Mouse (Mus musculus) splenic B cell, adult 2 months (primary cell): Measurements from ENCODE around the gene Myo1d.
A peak's percentile ranks its signal among the peaks of the same experiment; 100 is the strongest.

Experiments
- DNase-seq: peaks from one replicate; pipeline ENCODE4 v3.0.0-alpha.2; 2011; ENCODE audit warnings: low read depth, low spot score
- H3K27me3 ChIP-seq: 2 replicates; pipeline ENCODE4 v1.6.1; 2012; ENCODE audit warnings: mild to moderate bottlenecking, low read length, moderate library complexity, mixed read lengths; ENCODE audit not compliant: control insufficient read depth, poor library complexity, insufficient read depth, severe bottlenecking
- H3K36me3 ChIP-seq: 2 replicates; pipeline ENCODE4 v1.6.1; 2012; ENCODE audit warnings: mild to moderate bottlenecking, low read length, moderate library complexity, mixed read lengths; ENCODE audit not compliant: control insufficient read depth, poor library complexity, insufficient read depth, severe bottlenecking

Myo1d gene

DNA sequence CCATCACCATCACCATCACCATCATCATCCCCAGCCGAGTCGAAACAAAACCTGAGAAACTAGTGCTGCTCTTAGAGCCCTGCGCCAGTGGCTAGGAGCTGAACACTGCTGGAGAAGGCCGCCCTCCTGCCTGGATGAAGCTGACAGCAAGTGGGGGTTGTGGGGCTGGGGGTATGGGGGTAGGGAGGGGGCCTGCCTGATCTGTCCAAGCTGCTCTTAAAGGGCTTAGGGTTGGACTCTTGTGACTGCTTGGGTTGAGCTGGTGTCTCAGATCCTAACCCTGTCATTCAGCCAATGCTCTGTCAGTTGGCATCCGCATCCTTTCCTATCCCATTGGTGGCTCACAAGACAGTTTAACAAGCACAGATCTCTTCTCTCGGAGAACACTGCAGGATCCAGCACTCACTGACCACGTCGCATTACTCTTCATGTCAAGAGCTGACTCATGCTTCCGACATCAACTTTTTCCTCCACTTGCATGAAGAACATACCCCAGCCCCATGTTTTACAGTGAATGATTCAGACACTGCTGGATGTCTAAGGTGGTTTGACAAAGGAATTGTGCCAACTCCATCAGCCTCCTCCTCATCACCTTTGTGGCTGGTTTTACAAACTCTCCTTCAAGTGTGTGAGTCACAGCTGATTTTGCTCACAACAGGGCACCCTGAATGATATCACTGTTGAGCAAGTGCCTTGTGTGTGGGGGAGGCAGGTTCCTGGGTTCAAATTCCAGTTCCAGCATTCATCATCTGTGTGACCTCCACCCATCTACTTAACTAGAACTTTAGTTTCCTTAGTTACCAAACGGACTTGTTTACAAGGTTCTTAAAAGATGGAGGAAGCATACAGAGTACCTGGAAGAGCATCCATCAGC lies 150.6 kb downstream of the Myo1d start:
- H3K27me3 ChIP-seq: no peaks in the 10 kb centered on the region
- no peak for DNase-seq
- no peaks in the 10 kb centered on the region for H3K36me3 ChIP-seq

- no peaks in the 10 kb centered on the region for H3K27me3 ChIP-seq
- no peak for DNase-seq
- no peaks in the 10 kb centered on the region for H3K36me3 ChIP-seq
Measured at GRCm38 (mm10) chr11:80628581-80628980, 151.2 kb downstream of the Myo1d start.

- Histone ChIP-seq H3K27me3 (no peaks in the 10 kb centered on the region), H3K36me3 (no peaks in the 10 kb centered on the region)
- no peak for DNase-seq
Measured at GRCm38 (mm10) chr11:80623038-80623380, 156.8 kb downstream of the Myo1d start.

DNA sequence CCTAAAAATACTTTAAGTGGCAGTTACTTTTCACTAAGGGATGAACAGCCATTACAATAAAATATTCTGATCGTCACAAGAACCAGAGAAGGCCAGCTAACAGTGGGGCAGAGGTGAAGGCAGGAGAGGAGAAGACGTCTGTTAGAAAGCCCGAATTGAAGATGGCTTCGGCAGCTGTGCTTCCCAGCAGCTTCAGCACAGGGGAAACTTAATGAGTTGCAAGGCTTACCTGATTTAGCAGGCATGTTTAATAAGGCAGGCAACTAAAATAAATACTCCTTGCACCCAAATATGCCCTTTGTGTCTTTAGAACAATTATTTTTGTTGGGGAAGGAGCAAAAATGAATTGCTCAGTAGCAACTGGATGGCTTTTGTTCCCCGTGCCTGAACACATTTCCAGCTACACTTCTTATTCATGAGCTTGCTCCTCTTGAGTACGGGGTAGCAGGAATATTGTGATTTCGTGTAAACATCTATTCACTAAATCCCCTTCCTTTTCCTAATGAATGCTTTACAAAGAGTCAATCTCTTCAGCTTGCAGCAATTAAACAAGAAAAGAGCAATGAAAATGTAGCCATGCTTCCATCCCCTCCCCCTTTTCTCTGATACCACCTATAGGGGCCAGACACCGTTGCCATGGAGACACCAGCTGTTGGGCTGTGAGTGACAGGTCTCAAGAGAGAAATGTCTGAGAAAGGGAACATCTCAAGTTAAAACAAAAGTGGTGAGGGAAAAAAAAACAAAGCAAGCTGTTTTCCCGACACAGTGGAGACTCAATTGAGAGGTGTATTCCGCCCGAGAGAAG lies 157.4 kb downstream of the Myo1d start:
- DNase-seq: no peak
- no peaks in the 10 kb centered on the region for H3K27me3 ChIP-seq
- H3K36me3 ChIP-seq: no peaks in the 10 kb centered on the region

GRCm38 (mm10) chr11:80614949-80615725 lies 164.7 kb downstream of the Myo1d start:
- no peak for DNase-seq
- Histone ChIP-seq H3K27me3 (no peaks in the 10 kb centered on the region), H3K36me3 (no peaks in the 10 kb centered on the region)

DNA sequence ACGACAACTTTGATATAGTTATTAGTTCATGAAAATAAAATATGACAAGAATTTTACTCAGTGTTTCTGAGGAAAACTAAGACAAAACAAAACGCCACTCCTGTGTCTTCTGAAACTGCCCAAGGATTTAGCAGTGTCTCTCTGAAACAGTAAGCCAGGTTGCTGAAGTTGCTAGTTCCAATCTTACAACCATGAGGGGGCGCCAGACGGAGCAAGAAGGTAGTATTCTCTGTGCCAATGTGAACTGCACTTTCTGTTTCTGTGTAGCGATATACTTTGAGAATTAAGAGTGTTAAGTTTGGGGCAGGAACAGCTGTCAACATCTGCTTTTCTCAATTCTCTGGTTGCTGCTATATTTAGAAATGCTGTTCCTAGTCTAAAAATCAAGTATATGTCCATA lies 165.4 kb downstream of the Myo1d start:
- Histone ChIP-seq H3K36me3 (no peaks in the 10 kb centered on the region), H3K27me3 (no peaks in the 10 kb centered on the region)
- peak; percentile 77 for DNase-seq

- peak; percentile 9 for DNase-seq
- Histone ChIP-seq H3K27me3 (no peaks in the 10 kb centered on the region), H3K36me3 (no peaks in the 10 kb centered on the region)
Measured at GRCm38 (mm10) chr11:80613534-80613933, 166.3 kb downstream of the Myo1d start.

DNA sequence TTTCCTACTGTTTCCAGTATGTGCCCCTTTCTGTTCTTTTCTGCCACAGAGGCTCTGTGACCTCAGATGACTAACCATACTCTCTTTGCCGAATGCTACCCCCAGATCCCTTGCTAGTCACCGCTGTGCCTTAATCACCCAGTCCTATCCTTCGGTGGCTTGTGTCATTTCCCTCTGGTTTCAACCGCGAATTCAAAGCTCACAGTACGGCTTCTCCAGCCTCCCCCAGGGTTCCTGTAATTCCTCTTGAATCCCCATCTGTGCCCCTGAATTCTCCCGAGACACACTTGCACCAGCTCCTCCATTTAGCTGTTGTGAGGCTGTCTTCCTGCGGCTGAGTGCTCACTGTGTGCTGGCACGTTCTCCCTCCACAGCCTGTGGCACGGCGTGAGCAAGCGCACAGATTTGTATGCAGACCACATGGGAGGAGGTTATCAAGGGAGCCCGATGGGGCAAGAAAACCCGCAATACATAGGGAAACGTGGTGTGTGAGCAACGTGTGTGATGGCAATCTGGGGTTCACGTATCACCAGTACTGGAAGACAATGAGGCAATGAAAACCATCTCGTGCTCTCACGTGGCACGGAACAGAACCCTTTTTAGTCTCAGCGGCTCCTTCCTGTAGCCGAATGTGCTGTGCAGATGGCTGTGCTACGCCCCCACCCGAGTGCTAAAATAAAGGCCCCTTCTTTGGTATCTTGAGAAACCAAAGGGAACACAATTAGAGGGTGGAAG lies 177.0 kb downstream of the Myo1d start:
- DNase-seq: peak; percentile 74
- Histone ChIP-seq H3K36me3 (no peaks in the 10 kb centered on the region), H3K27me3 (no peaks in the 10 kb centered on the region; the same call in 1 of the 2 replicates)

GRCm38 (mm10) chr11:80602041-80602458 lies 177.8 kb downstream of the Myo1d start:
- H3K36me3 ChIP-seq: no peaks in the 10 kb centered on the region
- no peaks in the 10 kb centered on the region; the same call in 1 of the 2 replicates for H3K27me3 ChIP-seq
- peak; percentile 60 for DNase-seq

DNA sequence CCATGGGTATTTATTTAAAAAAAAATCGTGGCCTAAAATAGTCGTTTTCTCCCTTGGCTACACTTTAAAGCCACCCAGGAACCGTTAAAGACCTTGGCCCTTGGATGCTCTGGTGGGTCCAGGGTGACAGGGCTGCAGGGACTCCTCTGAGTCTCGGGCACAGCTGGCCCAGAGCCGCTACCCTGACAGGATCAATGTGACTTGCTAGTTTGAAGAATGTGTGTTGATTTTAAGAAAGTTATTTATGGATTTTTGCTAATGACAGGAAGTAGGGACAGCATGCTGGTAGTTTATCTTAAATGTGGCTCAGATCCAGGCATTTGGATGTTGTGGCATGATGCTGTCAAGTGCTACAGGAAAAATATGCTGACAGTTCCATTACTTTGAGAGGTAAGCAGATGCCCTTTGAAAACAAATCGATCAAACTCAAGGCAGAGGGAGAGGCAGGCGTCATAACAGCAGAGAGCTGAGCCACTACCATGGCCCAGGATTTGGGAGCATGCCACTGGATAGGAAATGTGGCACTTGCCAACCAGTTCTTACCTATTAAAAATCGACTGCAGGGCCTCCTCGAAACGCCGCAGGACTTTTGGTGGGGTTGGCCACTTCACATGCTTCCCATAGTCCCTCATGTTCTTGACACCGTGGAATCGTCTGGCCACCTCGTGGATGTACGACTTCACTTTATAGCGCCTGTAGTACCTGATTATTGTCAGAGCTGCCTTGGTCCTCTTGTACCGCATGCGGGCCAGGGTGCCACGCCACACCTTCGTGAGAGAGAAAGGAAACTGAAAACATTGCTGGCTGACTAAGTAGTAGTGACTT lies 178.6 kb downstream of the Myo1d start:
- Histone ChIP-seq H3K27me3 (no peaks in the 10 kb centered on the region; the same call in 1 of the 2 replicates), H3K36me3 (no peaks in the 10 kb centered on the region)
- no peak for DNase-seq

- no peaks in the 10 kb centered on the region; the same call in 1 of the 2 replicates for H3K27me3 ChIP-seq
- H3K36me3 ChIP-seq: no peaks in the 10 kb centered on the region
- no peak for DNase-seq
Measured at GRCm38 (mm10) chr11:80595482-80595881, 184.3 kb downstream of the Myo1d start.

GRCm38 (mm10) chr11:80589387-80589786 lies 190.4 kb downstream of the Myo1d start:
- Histone ChIP-seq H3K36me3 (no peaks in the 10 kb centered on the region), H3K27me3 (no peaks in the 10 kb centered on the region)
- DNase-seq: no peak

GRCm38 (mm10) chr11:80585761-80586160 lies 194.1 kb downstream of the Myo1d start:
- Histone ChIP-seq H3K36me3 (no peaks in the 10 kb centered on the region), H3K27me3 (no peaks in the 10 kb centered on the region)
- DNase-seq: no peak
